Mouse (Mus musculus) testis, adult 2 months (tissue): ENCODE measurements around the gene Zg16. TPM values are rescaled to one million over a fixed set of nuclear protein-coding genes. Genes with fewer than 3 reads are reported as not detected.
A peak's percentile ranks its signal among the peaks of the same experiment; 100 is the strongest.

Experiments
- H3K27ac ChIP-seq: fragments of 200-500 bp; 2 replicates; pipeline ENCODE4 v1.5.1; 2012; ENCODE audit warnings: low read depth, low read length; ENCODE audit not compliant: control insufficient read depth, insufficient read depth
- H3K27me3 ChIP-seq: fragments of 200-500 bp; 2 replicates; pipeline ENCODE4 v1.6.1; 2012; ENCODE audit warnings: mild to moderate bottlenecking, low read length, moderate library complexity; ENCODE audit not compliant: control insufficient read depth, insufficient read depth
- H3K36me3 ChIP-seq: fragments of 200-500 bp; 2 replicates; pipeline ENCODE4 v1.6.1; 2012; ENCODE audit warnings: mild to moderate bottlenecking, low read length; ENCODE audit not compliant: control insufficient read depth, insufficient read depth
- H3K4me1 ChIP-seq: fragments of 200-500 bp; 2 replicates; pipeline ENCODE4 v1.6.1; 2012; ENCODE audit warnings: low read length; ENCODE audit not compliant: control insufficient read depth, insufficient read depth
- H3K4me3 ChIP-seq: fragments of 200-500 bp; 2 replicates; pipeline ENCODE4 v1.5.1; 2012; ENCODE audit warnings: low read depth, mild to moderate bottlenecking, low read length, moderate library complexity, mixed read lengths; ENCODE audit not compliant: control insufficient read depth
- CTCF ChIP-seq: fragments of 200-500 bp; IDR thresholded peaks from 2 replicates; pipeline ENCODE4 v1.5.1; 2012; ENCODE audit warnings: low read depth, mild to moderate bottlenecking, inconsistent platforms, low read length, moderate library complexity; ENCODE audit not compliant: control insufficient read depth, insufficient read depth, insufficient replicate concordance
- POLR2A ChIP-seq: fragments of 200-500 bp; IDR thresholded peaks from 2 replicates; pipeline ENCODE4 v1.6.1; 2012; ENCODE audit warnings: low read depth, mild to moderate bottlenecking, inconsistent platforms, low read length, moderate library complexity; ENCODE audit not compliant: control insufficient read depth
- polyA plus RNA-seq: library from polyadenylated mRNA; depleted of rRNA; stranded (reverse); fragments of >200 nt; gene quantifications from 2 replicates; pipeline ENCODE4 v1.2.3, GENCODE M21; 2012

The Zg16 gene
- polyA plus RNA-seq, 1 experiment: 0.93 TPM

GRCm38 (mm10) chr7:127112921-127113597, 25.9 kb upstream of the Zg16 start:
- Histone ChIP-seq H3K27me3 (no peaks in the 10 kb centered on the region), H3K36me3 (no peaks in the 10 kb centered on the region), H3K27ac (no peak overlapping the region), H3K4me3 (no peak overlapping the region), H3K4me1 (no peaks in the 10 kb centered on the region; the same call in 1 of the 2 replicates)
- TF ChIP-seq CTCF: no peak
- no peak for TF ChIP-seq POLR2A

DNA sequence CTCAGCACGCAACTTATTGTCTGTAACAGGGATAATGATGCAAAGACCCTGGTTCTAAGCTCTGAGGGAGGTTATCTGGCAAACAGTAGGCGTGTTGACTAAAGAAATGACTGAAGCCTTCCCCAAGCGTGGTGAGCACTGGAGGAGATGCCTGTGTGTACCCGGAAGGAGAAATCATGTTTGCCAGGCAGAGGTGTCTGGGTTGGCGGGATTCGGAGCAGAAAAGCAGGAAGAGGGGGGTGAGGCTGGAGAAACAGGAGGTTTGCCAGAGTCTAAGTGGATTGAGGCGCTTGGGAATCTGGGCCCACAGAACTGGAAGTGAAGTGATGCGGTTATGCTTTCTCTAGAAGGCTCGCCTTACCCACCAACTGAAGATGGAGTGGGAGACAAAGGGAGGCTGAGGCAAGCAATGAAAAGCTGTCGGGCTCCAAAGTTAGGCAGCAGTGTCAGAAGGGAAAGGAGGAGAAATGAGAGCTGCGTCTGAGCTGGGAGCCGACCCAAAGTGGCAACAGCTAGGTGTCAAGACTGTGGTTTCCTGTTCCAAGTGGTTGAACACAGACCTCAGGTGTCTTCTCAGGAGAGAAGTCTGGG, 25.2 kb upstream of the Zg16 start:
- H3K4me3 ChIP-seq: no peak overlapping the region
- no peaks in the 10 kb centered on the region for H3K27me3 ChIP-seq
- no peaks in the 10 kb centered on the region for H3K36me3 ChIP-seq
- no peaks in the 10 kb centered on the region; the same call in 1 of the 2 replicates for H3K4me1 ChIP-seq
- no peak overlapping the region for H3K27ac ChIP-seq
- TF ChIP-seq CTCF (no peak), POLR2A (no peak)

DNA sequence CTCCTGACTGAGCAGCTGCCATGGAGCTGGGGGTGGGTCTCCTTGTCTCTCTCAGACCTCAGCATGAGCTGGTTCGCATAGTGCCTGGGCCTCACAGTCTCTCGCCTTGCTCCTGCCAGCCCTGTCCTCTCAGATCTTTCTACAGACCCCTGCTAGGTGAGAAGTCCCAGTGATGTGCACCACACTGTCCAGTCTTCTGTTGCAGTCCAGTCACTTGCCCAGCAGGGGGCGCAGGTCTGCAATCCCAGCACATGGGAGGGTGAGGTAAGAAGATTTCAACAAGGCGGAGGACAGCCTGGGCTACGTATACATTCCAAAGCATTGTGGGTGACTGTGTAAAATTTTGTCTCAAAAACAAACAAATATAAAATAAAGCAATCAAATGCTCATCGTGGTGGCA, 24.3 kb upstream of the Zg16 start:
- H3K4me1 ChIP-seq: no peaks in the 10 kb centered on the region; the same call in 1 of the 2 replicates
- H3K27me3 ChIP-seq: no peaks in the 10 kb centered on the region
- TF ChIP-seq POLR2A (no peak), CTCF (peak; percentile 87; the same call in 1 of the 2 replicates)
- H3K36me3 ChIP-seq: no peaks in the 10 kb centered on the region
- no peak overlapping the region for H3K4me3 ChIP-seq
- no peak overlapping the region for H3K27ac ChIP-seq

- Histone ChIP-seq H3K4me1 (no peaks in the 10 kb centered on the region; the same call in 1 of the 2 replicates), H3K4me3 (no peak overlapping the region), H3K36me3 (no peaks in the 10 kb centered on the region), H3K27ac (no peak overlapping the region), H3K27me3 (no peaks in the 10 kb centered on the region)
- TF ChIP-seq POLR2A (no peak), CTCF (peak; percentile 85)
These were observed 23.3 kb upstream of the Zg16 start for GRCm38 (mm10) chr7:127110239-127111007.

GRCm38 (mm10) chr7:127105551-127105950, 18.4 kb upstream of the Zg16 start:
- Histone ChIP-seq H3K4me1 (no peaks in the 10 kb centered on the region), H3K27me3 (no peaks in the 10 kb centered on the region), H3K27ac (no peak overlapping the region), H3K4me3 (no peak overlapping the region), H3K36me3 (no peaks in the 10 kb centered on the region)
- no peak for TF ChIP-seq POLR2A
- TF ChIP-seq CTCF: no peak

- TF ChIP-seq POLR2A (no peak; the same call in 1 of the 2 replicates), CTCF (no peak)
- Histone ChIP-seq H3K4me3 (peak overlapping the region; percentile 55), H3K27me3 (no peaks in the 10 kb centered on the region), H3K4me1 (no peaks in the 10 kb centered on the region), H3K36me3 (no peaks in the 10 kb centered on the region), H3K27ac (no peak overlapping the region; the same call in 1 of the 2 replicates)
These were observed 17.6 kb upstream of the Zg16 start for GRCm38 (mm10) chr7:127104560-127105332.
